Mouse (Mus musculus): Measurements from ENCODE around the gene Pelo. TPM values are rescaled to one million over a fixed set of nuclear protein-coding genes. Genes with fewer than 3 reads are reported as not detected.

Pelo gene
- total RNA-seq (2021) = 10 to 100 TPM; 26.7 to 28.7 TPM
- long read RNA-seq, experiment 1, transcript Pelo-201 (2 exons, 1,600 nt) = major isoform, 15 of 16 reads
- long read RNA-seq, experiment 1, partial matches to known transcripts = 0 of 16 reads
- long read RNA-seq, experiment 1, other reads (novel, unspliced or antisense) = 1 of 16 reads
- long read RNA-seq, experiment 2, transcript Pelo-201 (2 exons, 1,600 nt) = major isoform, 23 of 24 reads
- long read RNA-seq, experiment 2, partial matches to known transcripts = 0 of 24 reads
- long read RNA-seq, experiment 2, other reads (novel, unspliced or antisense) = 1 of 24 reads

GRCm38 (mm10) chr13:115090069-115090976 is at the start of gene Pelo:
Gene Pelo, minus strand, starts transcription at chr13:115090186.
- peak; percentile 91 to 92 for DNase-seq (ENCODE audit: low spot score in 2 of 2)

GRCm38 (mm10) chr13:115138513-115138912 is 48.5 kb upstream of the Pelo start:
- no peak for DNase-seq (ENCODE audit: low spot score in 2 of 2)

GRCm38 (mm10) chr13:115136761-115137160 is 46.8 kb upstream of the Pelo start:
- DNase-seq (ENCODE audit: low spot score in 2 of 2) = no peak

GRCm38 (mm10) chr13:115132435-115132834 is 42.4 kb upstream of the Pelo start:
- DNase-seq (ENCODE audit: low spot score in 2 of 2) = no peak

- DNase-seq (ENCODE audit: low spot score in 2 of 2) = no peak
Measured at GRCm38 (mm10) chr13:115131381-115131780, 41.4 kb upstream of the Pelo start.

GRCm38 (mm10) chr13:115130035-115130434 is 40.0 kb upstream of the Pelo start:
- no peak for DNase-seq (ENCODE audit: low spot score in 2 of 2)

GRCm38 (mm10) chr13:115127826-115128225 is 37.8 kb upstream of the Pelo start:
- DNase-seq (ENCODE audit: low spot score in 2 of 2) = no peak

- no peak for DNase-seq (ENCODE audit: low spot score in 2 of 2)
Measured at GRCm38 (mm10) chr13:115126534-115126933, 36.5 kb upstream of the Pelo start.

GRCm38 (mm10) chr13:115125130-115125529 is 35.1 kb upstream of the Pelo start:
- DNase-seq (ENCODE audit: low spot score in 2 of 2) = no peak

GRCm38 (mm10) chr13:115124521-115124920 is 34.5 kb upstream of the Pelo start:
- DNase-seq (ENCODE audit: low spot score in 2 of 2) = peak in 1 of 2 experiments; percentile 14

- DNase-seq (ENCODE audit: low spot score in 2 of 2) = no peak
Measured at GRCm38 (mm10) chr13:115118756-115119155, 28.8 kb upstream of the Pelo start.

- DNase-seq (ENCODE audit: low spot score in 2 of 2) = no peak
Measured at GRCm38 (mm10) chr13:115118195-115118594, 28.2 kb upstream of the Pelo start.

- DNase-seq (ENCODE audit: low spot score in 2 of 2) = no peak
Measured at GRCm38 (mm10) chr13:115116930-115117621, 27.1 kb upstream of the Pelo start.

GRCm38 (mm10) chr13:115109628-115110027 is 19.6 kb upstream of the Pelo start:
- no peak for DNase-seq (ENCODE audit: low spot score in 2 of 2)

- no peak for DNase-seq (ENCODE audit: low spot score in 2 of 2)
Measured at GRCm38 (mm10) chr13:115107436-115107835, 17.4 kb upstream of the Pelo start.

- DNase-seq (ENCODE audit: low spot score in 2 of 2) = no peak
Measured at GRCm38 (mm10) chr13:115106183-115106582, 16.2 kb upstream of the Pelo start.

GRCm38 (mm10) chr13:115102754-115103153 is 12.8 kb upstream of the Pelo start:
- no peak for DNase-seq (ENCODE audit: low spot score in 2 of 2)

GRCm38 (mm10) chr13:115101355-115102191 is 11.6 kb upstream of the Pelo start, which contains the start of the genes Gm49395 and Itga1:
Gene Gm49395, minus strand, starts transcription at chr13:115101921.
Gene Itga1, minus strand, starts transcription at chr13:115101964.
- peak; percentile 35 to 68 for DNase-seq (ENCODE audit: low spot score in 2 of 2)

GRCm38 (mm10) chr13:115100381-115101177 is 10.6 kb upstream of the Pelo start:
- DNase-seq (ENCODE audit: low spot score in 2 of 2) = no peak

- no peak for DNase-seq (ENCODE audit: low spot score in 2 of 2)
Measured at GRCm38 (mm10) chr13:115099381-115099780, 9.4 kb upstream of the Pelo start.
